19 mouse cellular contexts compared by ENCODE assay signal in genomic region chr19:41022244-41022643, GRCm38 (mm10). TPM values are rescaled to one million over a fixed set of nuclear protein-coding genes. Genes with fewer than 3 reads are reported as not detected.
A peak's percentile ranks its signal among the peaks of the same experiment; 100 is the strongest.
DNase-seq lines count a peak whose midpoint lies in the region; ATAC-seq and TF ChIP-seq lines count a peak whose summit lies in the region.
"Had no signal": no experiment of that assay in that cellular context is flagged by ENCODE, and none has a peak within 500 bp of the region (broad histone marks: within the 10 kb centered on the region; RNA-seq: fewer than 3 reads in every experiment).

No protein-coding gene starts in this region.

- ATAC-seq in megakaryocyte-erythroid progenitor cell, adult 5-6 weeks (replicated peaks; ENCODE audit: low FRiP score, low TSS enrichment, poor library complexity, severe bottlenecking): peak; percentile 46
- ATAC-seq: forebrain, embryonic 13.5 days had no signal

- H3K4me1 ChIP-seq in MEL (ENCODE audit: control insufficient read depth in 1 of 2, insufficient read depth in 2 of 2, low read length in 2 of 2): no peaks in the 10 kb centered on the region
- H3K4me1 ChIP-seq: forebrain, embryonic 13.5 days; hindbrain, embryonic 10.5 days; limb, embryonic 13.5 days; midbrain, embryonic 12.5 days had no signal

- DNase-seq in layer of hippocampus, adult 9-11 months: peak; percentile 34
- DNase-seq in layer of hippocampus, postnatal 10 days (ENCODE audit: low spot score in 2 of 2): no peak
- DNase-seq in MEL (ENCODE audit: low read depth, low spot score) (peak; percentile 23), adipocyte (ENCODE audit: low spot score) (no peak)
- DNase-seq in thymus, postnatal 10 days (ENCODE audit: low spot score in 2 of 2): peak; percentile 69 to 81
- no peak for DNase-seq in spleen, postnatal 36 days (ENCODE audit: low spot score in 2 of 2)
- DNase-seq: cerebellum, adult 2 months; kidney, adult 18-20 months; lung, embryonic 14.5 days had no signal

- H3K4me3 ChIP-seq in MEL (ENCODE audit: control insufficient read depth in 1 of 2, insufficient read depth in 1 of 2, low read depth in 2 of 2, low read length in 2 of 2): no peak overlapping the region
- H3K4me3 ChIP-seq: forebrain, embryonic 13.5 days; hindbrain, embryonic 10.5 days; layer of hippocampus, adult 2 months; limb, embryonic 13.5 days; midbrain, embryonic 12.5 days had no signal

- H3K9ac ChIP-seq in MEL (ENCODE audit: control insufficient read depth, low read depth, low read length, poor library complexity, severe bottlenecking): no peak overlapping the region
- H3K9ac ChIP-seq: forebrain, embryonic 13.5 days; limb, embryonic 13.5 days; lung, embryonic 14.5 days; midbrain, embryonic 12.5 days had no signal

- no peak for TF ChIP-seq POLR2A in MEL (IDR thresholded peaks at IDR 0.05; ENCODE audit: control insufficient read depth in 1 of 2, insufficient read depth in 1 of 2, low read depth in 1 of 2, low read length in 2 of 2, poor library complexity in 1 of 2)

- TF ChIP-seq CTCF in MEL (IDR thresholded peaks at IDR 0.05 in 2 of 3, conservative IDR thresholded peaks at IDR 0.05 in 1 of 3; ENCODE audit: control insufficient read depth in 1 of 3, insufficient read depth in 1 of 3, low read depth in 2 of 3, low read length in 3 of 3, poor library complexity in 1 of 3, severe bottlenecking in 1 of 3): no peak

- no peak for TF ChIP-seq EP300 in MEL (IDR thresholded peaks at IDR 0.05; ENCODE audit: low read depth in 1 of 2, low read length in 2 of 2)

- no peak overlapping the region for H3K27ac ChIP-seq in MEL (ENCODE audit: control insufficient read depth, low read depth, low read length)
- H3K27ac ChIP-seq: forebrain, embryonic 13.5 days; hindbrain, embryonic 10.5 days; layer of hippocampus, adult 2 months; limb, embryonic 13.5 days; midbrain, embryonic 12.5 days had no signal

- no peak for TF ChIP-seq RAD21 in MEL (IDR thresholded peaks at IDR 0.05; ENCODE audit: low read depth, low read length)

- no peaks in the 10 kb centered on the region for H3K79me2 ChIP-seq in MEL (ENCODE audit: control insufficient read depth, insufficient read depth, low read length, poor library complexity)

- peaks cover 2 to 7% of the 10 kb centered on the region in 2 experiments for H3K27me3 ChIP-seq in MEL (ENCODE audit: control insufficient read depth in 1 of 2, insufficient read depth in 2 of 2, low read length in 2 of 2)
- H3K27me3 ChIP-seq: forebrain, embryonic 13.5 days; midbrain, embryonic 12.5 days had no signal

- peaks cover 0 to 2% of the 10 kb centered on the region in 2 experiments; a peak in 1 of 4 replicates for H3K36me3 ChIP-seq in MEL (ENCODE audit: control insufficient read depth in 1 of 2, insufficient read depth in 2 of 2, low read length in 2 of 2)
- H3K36me3 ChIP-seq: hindbrain, embryonic 10.5 days; limb, embryonic 13.5 days; midbrain, embryonic 12.5 days had no signal

- no peaks in the 10 kb centered on the region for H3K9me3 ChIP-seq in MEL (replicated peaks; ENCODE audit: insufficient read depth, low read length)
- H3K9me3 ChIP-seq: forebrain, embryonic 13.5 days; hindbrain, embryonic 10.5 days; limb, embryonic 13.5 days; midbrain, embryonic 12.5 days had no signal

TF ChIP-seq in MEL, 35 proteins besides CTCF, POLR2A, EP300 and RAD21:
- no peak for TF ChIP-seq TAL1 (IDR thresholded peaks at IDR 0.05; ENCODE audit: low read length)
- no peak for TF ChIP-seq ZMIZ1 (IDR thresholded peaks at IDR 0.05; ENCODE audit: low read depth, low read length)
- peak; percentile 34; the same call in 1 of the 2 replicates for TF ChIP-seq ETS1 (IDR thresholded peaks at IDR 0.05; ENCODE audit: low read depth, low read length)
- no peak for TF ChIP-seq UBTF (IDR thresholded peaks at IDR 0.05; ENCODE audit: borderline replicate concordance, insufficient read depth, low read depth, low read length)
- no peak for TF ChIP-seq KAT2A (conservative IDR thresholded peaks at IDR 0.05; ENCODE audit: low read depth, low read length)
TF ChIP-seq in MEL: peak in this region for 1.

RNA-seq across cellular contexts. Expression of gene Dntt, which starts 6.8 kb away (rescaled TPM):
- total RNA-seq in layer of hippocampus, postnatal 10 days (2021): under 1 TPM; 0.16 to 0.30 TPM
- not detected in 2 replicates for total RNA-seq in MEL (2012; rRNA removed)
- polyA plus RNA-seq in MEL (2012; ENCODE audit: insufficient read depth in 1 of 2, insufficient read length in 2 of 2, low read depth in 1 of 2, low replicate concordance in 2 of 2, missing spikeins in 1 of 2): not detected
- total RNA-seq in megakaryocyte-erythroid progenitor cell, adult 5-6 weeks (2014; fragmentation: Nextera tagmentation): 3.4 and 40.7 TPM in 2 replicates
- total RNA-seq in megakaryocyte-erythroid progenitor cell, adult 5-6 weeks (2017): 10.3 and 10.6 TPM in 2 replicates
- total RNA-seq: adrenal gland, postnatal 4 days; heart, adult 8-10 months; layer of hippocampus, adult 2 months had no signal
- polyA plus RNA-seq: cerebellum, adult 2 months; embryonic facial prominence, embryonic 11.5 days; hindbrain, embryonic 10.5 days; limb, embryonic 13.5 days had no signal

RNA-seq across cellular contexts. Expression of gene Blnk, which starts 27.9 kb away (rescaled TPM):
- 1 to 10 TPM; 2.3 to 2.4 TPM for total RNA-seq in layer of hippocampus, postnatal 10 days (2021)
- not detected in 2 replicates for total RNA-seq in MEL (2012; rRNA removed)
- polyA plus RNA-seq in MEL (2012; ENCODE audit: insufficient read depth in 1 of 2, insufficient read length in 2 of 2, low read depth in 1 of 2, low replicate concordance in 2 of 2, missing spikeins in 1 of 2): not detected
- 0.89 and 26.4 TPM in 2 replicates for total RNA-seq in megakaryocyte-erythroid progenitor cell, adult 5-6 weeks (2014; fragmentation: Nextera tagmentation)
- total RNA-seq in megakaryocyte-erythroid progenitor cell, adult 5-6 weeks (2017): 0.65 and 0.75 TPM in 2 replicates

RNA-seq across cellular contexts. Expression of gene Opalin, which starts 54.7 kb away (rescaled TPM):
- under 1 TPM; 0.33 to 0.41 TPM for total RNA-seq in layer of hippocampus, postnatal 10 days (2021)
- not detected in 2 replicates for total RNA-seq in MEL (2012; rRNA removed)
- polyA plus RNA-seq in MEL (2012; ENCODE audit: insufficient read depth in 1 of 2, insufficient read length in 2 of 2, low read depth in 1 of 2, low replicate concordance in 2 of 2, missing spikeins in 1 of 2): not detected
- not detected in 2 replicates for total RNA-seq in megakaryocyte-erythroid progenitor cell, adult 5-6 weeks (2014; fragmentation: Nextera tagmentation)
- total RNA-seq in megakaryocyte-erythroid progenitor cell, adult 5-6 weeks (2017): not detected in 2 replicates
- total RNA-seq: adrenal gland, postnatal 4 days; heart, adult 8-10 months had no signal
- polyA plus RNA-seq: embryonic facial prominence, embryonic 11.5 days; forebrain, embryonic 13.5 days; hindbrain, embryonic 10.5 days; limb, embryonic 13.5 days; lung, embryonic 14.5 days; midbrain, embryonic 12.5 days; spleen, adult 2 months had no signal

Comparison
In these comparisons a context has a peak if more than half of its experiments do, and no peak if none do; other contexts are left out.
1. DNase-seq: peak in layer of hippocampus, adult 9-11 months (single experiment), MEL (single experiment) and thymus, postnatal 10 days (2 of 2); none in layer of hippocampus, postnatal 10 days (0 of 2), adipocyte (single experiment) and spleen, postnatal 36 days (0 of 2).